Mouse (Mus musculus): ENCODE measurements around the gene Gm11214. TPM values are rescaled to one million over a fixed set of nuclear protein-coding genes. Genes with fewer than 3 reads are reported as not detected.
A peak's percentile ranks its signal among the peaks of the same experiment; 100 is the strongest.

Gene Gm11214
- polyA plus RNA-seq, 1 experiment from 2014 or later, result not detected

DNA sequence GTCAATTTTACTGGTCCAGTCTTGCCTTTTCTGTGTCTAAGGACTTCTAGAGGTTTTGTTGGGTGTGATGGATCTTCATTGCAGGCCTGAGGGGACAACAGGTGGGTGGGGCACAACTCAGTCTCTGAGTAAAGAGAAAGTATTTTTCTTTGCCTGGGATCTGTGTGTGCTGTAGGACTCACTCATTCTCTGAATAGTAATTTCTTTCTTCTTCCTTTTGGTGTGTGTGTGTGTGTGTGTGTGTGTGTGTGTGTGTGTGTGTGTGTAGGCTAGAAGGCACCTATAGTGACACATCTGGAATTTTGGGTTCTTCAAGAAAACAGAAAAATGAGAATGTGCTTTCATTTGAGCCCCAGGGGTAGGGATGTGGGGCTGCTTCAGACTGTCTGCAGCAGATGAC, 29.2 kb upstream of the Gm11214 start:
- no peak overlapping the region for H3K9ac ChIP-seq (ENCODE audit: low read length)
- no peak for ATAC-seq (ENCODE audit: low FRiP score)
- no peaks in the 10 kb centered on the region for H3K27me3 ChIP-seq (ENCODE audit: control insufficient read depth, insufficient read depth, low read length)

DNA sequence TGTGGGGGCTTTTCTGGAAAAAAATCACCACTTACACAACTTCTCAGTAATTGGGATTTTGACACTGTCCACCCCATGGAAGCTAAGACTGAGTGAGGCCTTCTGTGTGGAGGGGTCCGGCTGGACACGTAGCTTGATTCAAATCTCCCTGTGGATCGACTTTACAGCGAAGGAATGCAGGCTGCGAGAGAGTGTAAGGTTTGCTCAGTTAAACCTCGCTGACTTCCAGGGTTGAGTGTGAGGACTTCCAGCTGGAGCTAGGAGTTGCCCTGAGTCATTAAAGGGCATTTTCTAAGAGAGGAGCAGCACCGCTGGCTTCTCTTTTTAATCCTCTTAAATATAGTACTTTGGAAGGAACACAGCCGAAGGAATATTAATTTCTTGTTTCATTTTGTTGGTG, 24.2 kb upstream of the Gm11214 start:
- 74% methylated on average over 8 of the region's 8 CpGs for WGBS
- Histone ChIP-seq H3K27ac (ENCODE audit: low read depth, low read length) (no peak overlapping the region), H3K36me3 (ENCODE audit: control insufficient read depth, insufficient read depth, low read length) (no peaks in the 10 kb centered on the region), H3K9ac (ENCODE audit: low read length) (no peak overlapping the region), H3K4me3 (ENCODE audit: low read depth, low read length) (no peak overlapping the region), H3K4me2 (no peak overlapping the region), H3K9me3 (ENCODE audit: control insufficient read depth, low read length) (no peaks in the 10 kb centered on the region), H3K4me1 (ENCODE audit: control insufficient read depth, insufficient read depth, low read length) (no peaks in the 10 kb centered on the region), H3K27me3 (ENCODE audit: control insufficient read depth, insufficient read depth, low read length) (no peaks in the 10 kb centered on the region)
- no peak for ATAC-seq (ENCODE audit: low FRiP score)
- peak; percentile 51 for DNase-seq (ENCODE audit: low spot score, missing footprints)

More for the DNA sequence above, 29.2 kb upstream of the Gm11214 start:
- H3K4me1 ChIP-seq (ENCODE audit: control insufficient read depth, insufficient read depth, low read length), result no peaks in the 10 kb centered on the region
- DNase-seq (ENCODE audit: low spot score, missing footprints), result no peak
- H3K4me3 ChIP-seq (ENCODE audit: low read depth, low read length), result no peak overlapping the region
- no peak overlapping the region for H3K27ac ChIP-seq (ENCODE audit: low read depth, low read length)
- H3K36me3 ChIP-seq (ENCODE audit: control insufficient read depth, insufficient read depth, low read length), result no peaks in the 10 kb centered on the region
- no peaks in the 10 kb centered on the region for H3K9me3 ChIP-seq (ENCODE audit: control insufficient read depth, low read length)
- no peak overlapping the region for H3K4me2 ChIP-seq

DNA sequence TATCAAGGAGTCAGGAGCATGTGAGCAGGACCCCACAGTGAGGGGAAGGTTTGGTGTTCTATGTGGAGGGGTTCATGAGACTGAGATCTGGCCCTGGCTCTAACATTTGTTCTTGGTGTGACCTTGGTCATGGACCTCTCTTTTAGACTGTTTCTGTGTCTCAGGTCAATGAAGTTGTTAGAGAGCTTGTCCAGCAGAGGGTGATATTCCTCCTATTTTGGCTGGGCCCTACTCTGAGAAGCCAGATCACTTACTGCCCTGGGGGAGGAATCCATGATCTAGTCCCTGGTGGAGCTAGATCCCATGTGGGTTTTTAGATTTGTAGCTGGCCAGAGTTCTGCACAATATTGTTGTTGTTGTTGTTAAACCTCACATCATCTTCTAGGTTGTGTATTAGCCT, 23.0 kb upstream of the Gm11214 start:
- Histone ChIP-seq H3K4me1 (ENCODE audit: control insufficient read depth, insufficient read depth, low read length) (no peaks in the 10 kb centered on the region), H3K27ac (ENCODE audit: low read depth, low read length) (no peak overlapping the region), H3K4me2 (no peak overlapping the region), H3K36me3 (ENCODE audit: control insufficient read depth, insufficient read depth, low read length) (no peaks in the 10 kb centered on the region), H3K4me3 (ENCODE audit: low read depth, low read length) (no peak overlapping the region), H3K9ac (ENCODE audit: low read length) (no peak overlapping the region), H3K9me3 (ENCODE audit: control insufficient read depth, low read length) (no peaks in the 10 kb centered on the region), H3K27me3 (ENCODE audit: control insufficient read depth, insufficient read depth, low read length) (no peaks in the 10 kb centered on the region)
- ATAC-seq (ENCODE audit: low FRiP score), result peak; percentile 44; the same call in 1 of the 2 replicates
- peak; percentile 84 for DNase-seq (ENCODE audit: low spot score, missing footprints)

DNA sequence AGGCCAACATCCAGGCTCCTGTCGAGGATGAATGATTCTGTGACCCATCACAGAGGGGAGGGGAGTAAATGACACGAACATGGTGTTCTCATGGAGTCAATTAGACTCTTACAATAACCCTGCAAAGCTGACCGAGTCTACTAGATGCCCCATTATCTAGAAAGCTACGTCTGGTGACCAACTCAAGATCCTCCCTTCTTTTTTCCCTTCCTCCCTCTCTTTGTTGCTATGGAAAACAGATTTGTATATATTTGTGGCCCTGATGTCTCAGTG, 22.0 kb upstream of the Gm11214 start:
- no peaks in the 10 kb centered on the region for H3K27me3 ChIP-seq (ENCODE audit: control insufficient read depth, insufficient read depth, low read length)
- H3K4me2 ChIP-seq, result no peak overlapping the region
- no peak overlapping the region for H3K4me3 ChIP-seq (ENCODE audit: low read depth, low read length)
- H3K9me3 ChIP-seq (ENCODE audit: control insufficient read depth, low read length), result no peaks in the 10 kb centered on the region
- DNase-seq (ENCODE audit: low spot score, missing footprints) (no peak), ATAC-seq (ENCODE audit: low FRiP score) (no peak)
- H3K9ac ChIP-seq (ENCODE audit: low read length), result no peak overlapping the region
- no peaks in the 10 kb centered on the region for H3K36me3 ChIP-seq (ENCODE audit: control insufficient read depth, insufficient read depth, low read length)
- H3K4me1 ChIP-seq (ENCODE audit: control insufficient read depth, insufficient read depth, low read length), result no peaks in the 10 kb centered on the region
- H3K27ac ChIP-seq (ENCODE audit: low read depth, low read length), result no peak overlapping the region
- WGBS, result 68% methylated on average over 4 of the region's 4 CpGs

DNA sequence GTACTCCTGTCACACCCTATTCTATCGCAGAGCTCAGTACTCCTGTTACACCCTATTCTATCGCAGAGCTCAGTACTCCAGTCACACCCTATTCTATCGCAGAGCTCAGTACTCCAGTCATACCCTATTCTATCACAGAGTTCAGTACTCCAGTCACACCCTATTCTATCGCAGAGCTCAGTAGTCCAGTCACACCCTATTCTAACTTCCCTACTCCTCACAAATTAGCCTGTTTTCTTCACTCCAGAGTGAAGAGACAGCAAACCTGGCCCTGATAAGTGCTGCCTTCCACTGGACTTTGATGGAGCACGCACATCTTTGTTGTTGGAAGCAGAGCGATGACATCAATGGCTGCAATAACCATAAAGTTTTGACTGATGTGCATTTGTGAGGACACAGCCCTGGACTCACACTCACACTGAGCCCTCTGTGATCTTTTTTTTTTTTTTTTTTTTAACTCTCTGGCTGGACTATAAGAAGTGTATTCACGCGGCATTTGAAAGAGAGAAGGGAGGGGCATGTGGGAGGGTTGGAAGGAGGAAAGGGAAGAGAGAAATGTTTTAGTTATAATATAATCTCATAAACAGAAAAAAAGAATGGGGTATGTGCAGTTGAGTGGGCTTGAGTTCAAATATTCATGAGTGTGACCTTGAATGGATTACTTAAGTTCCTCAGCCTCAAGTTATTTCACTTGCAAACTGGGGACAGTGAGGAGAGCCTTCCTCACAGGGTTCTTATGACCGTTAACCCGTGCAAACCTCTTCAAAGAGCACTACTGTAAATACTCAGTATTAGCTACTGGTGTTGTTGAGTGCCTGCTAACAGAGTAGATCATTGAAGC, 21.5 kb upstream of the Gm11214 start:
- Histone ChIP-seq H3K4me3 (ENCODE audit: low read depth, low read length) (no peak overlapping the region), H3K27ac (ENCODE audit: low read depth, low read length) (no peak overlapping the region), H3K27me3 (ENCODE audit: control insufficient read depth, insufficient read depth, low read length) (no peaks in the 10 kb centered on the region), H3K4me2 (no peak overlapping the region), H3K36me3 (ENCODE audit: control insufficient read depth, insufficient read depth, low read length) (no peaks in the 10 kb centered on the region), H3K9ac (ENCODE audit: low read length) (no peak overlapping the region), H3K4me1 (ENCODE audit: control insufficient read depth, insufficient read depth, low read length) (no peaks in the 10 kb centered on the region), H3K9me3 (ENCODE audit: control insufficient read depth, low read length) (no peaks in the 10 kb centered on the region)
- no peak for ATAC-seq (ENCODE audit: low FRiP score)
- WGBS, result 90% methylated on average over 10 of the region's 10 CpGs
- DNase-seq (ENCODE audit: low spot score, missing footprints), result peak; percentile 53

DNA sequence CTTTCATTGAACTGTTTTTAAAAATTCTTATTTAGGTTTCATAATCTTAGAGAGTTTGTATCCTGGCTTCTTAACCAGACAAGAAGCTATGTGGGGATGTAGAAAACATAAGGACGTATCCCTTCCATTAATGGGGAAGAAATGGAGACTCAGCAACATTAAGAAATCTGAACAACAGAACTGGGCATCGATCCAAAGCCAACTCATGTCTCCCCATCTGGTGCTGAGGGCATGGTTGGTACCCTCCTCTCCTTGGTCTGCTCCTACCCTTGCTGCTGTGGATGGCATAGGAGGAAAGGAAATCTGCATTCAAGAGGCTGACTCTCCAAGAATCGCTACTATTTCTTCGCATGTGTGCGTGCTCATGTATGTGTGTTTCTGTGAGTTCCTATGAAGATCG, 20.5 kb upstream of the Gm11214 start:
- WGBS, result 88% methylated on average over 6 of the region's 6 CpGs
- H3K4me1 ChIP-seq (ENCODE audit: control insufficient read depth, insufficient read depth, low read length), result no peaks in the 10 kb centered on the region
- peak; percentile 19 for DNase-seq (ENCODE audit: low spot score, missing footprints)

DNA sequence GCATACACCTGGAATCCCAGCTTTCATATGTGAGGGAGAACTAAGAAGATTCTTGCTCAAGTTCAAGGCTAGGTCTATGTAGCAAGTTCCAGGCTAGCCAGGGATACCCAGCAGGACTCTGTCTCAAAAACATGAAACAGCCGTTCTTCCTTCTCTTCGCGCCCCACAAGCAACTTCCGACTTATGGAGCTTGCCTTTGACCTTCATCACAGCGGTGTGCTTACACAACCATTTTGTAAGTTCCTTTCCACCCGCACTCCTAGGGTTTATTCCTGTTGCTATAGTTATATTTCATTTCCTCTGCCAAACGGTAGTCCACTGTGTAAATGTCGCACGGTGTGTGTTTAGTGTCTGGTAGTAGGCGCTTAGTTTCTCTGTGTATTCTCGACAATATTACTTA, 19.9 kb upstream of the Gm11214 start:
- Histone ChIP-seq H3K9ac (ENCODE audit: low read length) (no peak overlapping the region), H3K4me2 (no peak overlapping the region), H3K27ac (ENCODE audit: low read depth, low read length) (no peak overlapping the region), H3K27me3 (ENCODE audit: control insufficient read depth, insufficient read depth, low read length) (no peaks in the 10 kb centered on the region), H3K4me1 (ENCODE audit: control insufficient read depth, insufficient read depth, low read length) (no peaks in the 10 kb centered on the region), H3K36me3 (ENCODE audit: control insufficient read depth, insufficient read depth, low read length) (no peaks in the 10 kb centered on the region), H3K9me3 (ENCODE audit: control insufficient read depth, low read length) (no peaks in the 10 kb centered on the region), H3K4me3 (ENCODE audit: low read depth, low read length) (no peak overlapping the region)
- WGBS, result 80% methylated on average over 11 of the region's 11 CpGs
- ATAC-seq (ENCODE audit: low FRiP score), result no peak
- DNase-seq (ENCODE audit: low spot score, missing footprints), result peak; percentile 47

More for the DNA sequence above, 20.5 kb upstream of the Gm11214 start:
- Histone ChIP-seq H3K9me3 (ENCODE audit: control insufficient read depth, low read length) (no peaks in the 10 kb centered on the region), H3K36me3 (ENCODE audit: control insufficient read depth, insufficient read depth, low read length) (no peaks in the 10 kb centered on the region), H3K4me3 (ENCODE audit: low read depth, low read length) (no peak overlapping the region), H3K27ac (ENCODE audit: low read depth, low read length) (no peak overlapping the region), H3K27me3 (ENCODE audit: control insufficient read depth, insufficient read depth, low read length) (no peaks in the 10 kb centered on the region), H3K4me2 (no peak overlapping the region), H3K9ac (ENCODE audit: low read length) (no peak overlapping the region)
- ATAC-seq (ENCODE audit: low FRiP score), result no peak

DNA sequence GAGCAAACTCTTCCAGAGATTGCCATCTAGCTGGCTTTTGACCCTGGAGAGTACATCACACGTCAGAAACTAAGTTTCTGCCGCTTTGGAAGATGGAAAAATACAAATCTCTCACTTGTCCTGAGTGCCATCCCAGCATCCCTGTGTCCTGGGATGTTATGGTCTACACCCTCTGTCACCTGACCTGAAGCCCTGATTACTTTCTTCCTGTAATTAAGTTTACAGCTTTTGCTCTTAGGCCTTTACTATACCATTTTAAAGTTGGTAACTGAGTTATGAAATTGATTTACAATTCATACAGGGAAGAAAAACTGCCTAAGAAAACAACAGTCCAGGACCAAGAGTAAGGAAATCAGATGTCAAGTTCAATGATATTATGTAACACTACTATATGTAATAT, 19.3 kb upstream of the Gm11214 start:
- no peak overlapping the region for H3K4me3 ChIP-seq (ENCODE audit: low read depth, low read length)
- no peaks in the 10 kb centered on the region for H3K9me3 ChIP-seq (ENCODE audit: control insufficient read depth, low read length)
- ATAC-seq (ENCODE audit: low FRiP score) (no peak), DNase-seq (ENCODE audit: low spot score, missing footprints) (peak; percentile 12)
- H3K9ac ChIP-seq (ENCODE audit: low read length), result no peak overlapping the region
- 85% methylated on average over 2 of the region's 2 CpGs for WGBS
- H3K36me3 ChIP-seq (ENCODE audit: control insufficient read depth, insufficient read depth, low read length), result no peaks in the 10 kb centered on the region
- H3K27me3 ChIP-seq (ENCODE audit: control insufficient read depth, insufficient read depth, low read length), result no peaks in the 10 kb centered on the region
- no peak overlapping the region for H3K27ac ChIP-seq (ENCODE audit: low read depth, low read length)
- no peaks in the 10 kb centered on the region for H3K4me1 ChIP-seq (ENCODE audit: control insufficient read depth, insufficient read depth, low read length)
- H3K4me2 ChIP-seq, result no peak overlapping the region

DNA sequence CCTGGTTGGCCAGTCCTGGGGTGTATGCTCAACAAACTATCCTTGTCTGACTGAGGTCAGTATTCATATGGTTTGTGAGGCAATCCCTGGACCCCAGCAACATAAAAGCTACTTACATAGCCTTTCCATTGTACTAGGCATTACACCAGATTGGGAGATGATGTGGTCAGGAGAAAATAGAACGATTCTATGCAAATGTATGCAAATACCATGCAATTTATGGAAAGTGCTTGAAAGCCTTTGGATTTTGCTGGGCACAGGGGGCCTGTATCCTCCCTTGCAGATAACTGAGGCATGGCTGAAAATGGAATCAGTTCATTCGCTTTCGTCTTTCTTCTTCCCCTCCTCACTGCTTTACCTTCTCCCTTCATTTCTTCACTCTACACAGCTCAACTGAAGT, 18.4 kb upstream of the Gm11214 start:
- Histone ChIP-seq H3K9ac (ENCODE audit: low read length) (no peak overlapping the region), H3K4me3 (ENCODE audit: low read depth, low read length) (no peak overlapping the region), H3K9me3 (ENCODE audit: control insufficient read depth, low read length) (no peaks in the 10 kb centered on the region), H3K4me1 (ENCODE audit: control insufficient read depth, insufficient read depth, low read length) (no peaks in the 10 kb centered on the region), H3K27me3 (ENCODE audit: control insufficient read depth, insufficient read depth, low read length) (no peaks in the 10 kb centered on the region), H3K27ac (ENCODE audit: low read depth, low read length) (no peak overlapping the region), H3K36me3 (ENCODE audit: control insufficient read depth, insufficient read depth, low read length) (no peaks in the 10 kb centered on the region), H3K4me2 (no peak overlapping the region)
- ATAC-seq (ENCODE audit: low FRiP score), result no peak
- WGBS, result 87% methylated on average over 3 of the region's 3 CpGs
- peak; percentile 4 for DNase-seq (ENCODE audit: low spot score, missing footprints)
